24 mouse cellular contexts compared by ENCODE assay signal in the genomic region with DNA sequence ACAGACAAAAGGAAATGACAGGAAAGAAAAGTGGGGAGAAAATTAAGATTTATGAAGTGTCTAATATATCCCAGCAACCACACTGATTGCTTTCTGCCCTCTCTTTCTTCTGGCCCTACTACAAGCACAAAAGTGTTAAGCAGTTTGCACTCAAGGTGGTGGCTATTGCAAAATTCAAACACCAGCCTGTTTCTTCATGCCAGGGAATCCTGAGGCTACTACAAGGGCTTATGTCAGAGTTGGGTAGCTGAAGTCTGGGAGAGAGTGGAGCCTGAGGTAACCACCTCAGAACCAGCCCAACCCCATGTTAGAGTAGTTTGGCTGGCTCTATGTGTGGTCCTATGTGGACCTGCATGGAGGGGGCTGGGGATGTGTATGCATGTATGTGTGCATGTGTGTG. TPM values are rescaled to one million over a fixed set of nuclear protein-coding genes. Genes with fewer than 3 reads are reported as not detected.
DNase-seq lines count a peak whose midpoint lies in the region; ATAC-seq and TF ChIP-seq lines count a peak whose summit lies in the region.
"Had no signal": no experiment of that assay in that cellular context is flagged by ENCODE, and none has a peak within 500 bp of the region (broad histone marks: within the 10 kb centered on the region; RNA-seq: fewer than 3 reads in every experiment).

No protein-coding gene starts in this region.

- TF ChIP-seq POLR2A in olfactory bulb, adult 2 months (IDR thresholded peaks at IDR 0.05; ENCODE audit: insufficient read depth, low read depth, low read length) = no peak

- H3K4me1 ChIP-seq in lung, postnatal 0 days (ENCODE audit: insufficient read depth, low read depth, low read length) = no peaks in the 10 kb centered on the region
- H3K4me1 ChIP-seq in olfactory bulb, adult 2 months (ENCODE audit: control insufficient read depth, insufficient read depth, low read length) = peaks cover 25% of the 10 kb centered on the region
- H3K4me1 ChIP-seq: embryonic facial prominence, embryonic 10.5 days; heart, embryonic 12.5 days had no signal

- ATAC-seq in lung, postnatal 0 days = peak; percentile 80
- ATAC-seq: forebrain, embryonic 14.5 days had no signal

- no peaks in the 10 kb centered on the region for H3K27me3 ChIP-seq in lung, postnatal 0 days (replicated peaks; ENCODE audit: insufficient read depth, low read length)
- H3K27me3 ChIP-seq: heart, embryonic 12.5 days had no signal

- no peaks in the 10 kb centered on the region for H3K36me3 ChIP-seq in lung, postnatal 0 days (ENCODE audit: insufficient read depth, low read length)
- H3K36me3 ChIP-seq: embryonic facial prominence, embryonic 10.5 days; forebrain, embryonic 10.5 days; heart, embryonic 12.5 days; hindbrain, embryonic 10.5 days had no signal

- no peak overlapping the region for H3K4me2 ChIP-seq in lung, postnatal 0 days (replicated peaks; ENCODE audit: low read depth, low read length)
- H3K4me2 ChIP-seq: heart, embryonic 12.5 days; hindbrain, embryonic 14.5 days had no signal

- intact Hi-C loops in gastrocnemius, postnatal 36 days (cut with DNase I) = no loop called here

- TF ChIP-seq EP300 in lung, postnatal 0 days (IDR thresholded peaks at IDR 0.05) = no peak

- no peak overlapping the region for H3K9ac ChIP-seq in lung, postnatal 0 days (replicated peaks; ENCODE audit: low read depth)
- H3K9ac ChIP-seq: heart, embryonic 12.5 days; hindbrain, embryonic 14.5 days had no signal

- H3K4me3 ChIP-seq in layer of hippocampus, adult 2 months = no peak overlapping the region
- no peak overlapping the region for H3K4me3 ChIP-seq in lung, postnatal 0 days (ENCODE audit: low read depth, low read length)
- H3K4me3 ChIP-seq in olfactory bulb, adult 2 months (ENCODE audit: insufficient read depth, low read depth, low read length) = no peak overlapping the region
- H3K4me3 ChIP-seq: embryonic facial prominence, embryonic 10.5 days; forebrain, embryonic 10.5 days; heart, embryonic 12.5 days; hindbrain, embryonic 10.5 days had no signal

- no peaks in the 10 kb centered on the region for H3K9me3 ChIP-seq in lung, postnatal 0 days (ENCODE audit: low read length)
- H3K9me3 ChIP-seq: embryonic facial prominence, embryonic 10.5 days; forebrain, embryonic 10.5 days; heart, embryonic 12.5 days; hindbrain, embryonic 10.5 days had no signal

- no peak for TF ChIP-seq CTCF in layer of hippocampus, adult 2 months (conservative IDR thresholded peaks at IDR 0.05)
- no peak for TF ChIP-seq CTCF in lung, postnatal 0 days (IDR thresholded peaks at IDR 0.05)
- TF ChIP-seq CTCF in olfactory bulb, adult 2 months (IDR thresholded peaks at IDR 0.05; ENCODE audit: insufficient read depth, low read depth, low read length) = no peak

- no peak for DNase-seq in layer of hippocampus, adult 2 months (ENCODE audit: low spot score in 2 of 2)
- DNase-seq in layer of hippocampus, adult 9-11 months = no peak
- peak; percentile 67 for DNase-seq in lung, postnatal 0 days (ENCODE audit: low spot score)
- DNase-seq in lung, postnatal 14 days = no peak
- DNase-seq in fat pad, adult 2 months (ENCODE audit: extremely low read depth, low read depth, low spot score) = peak; percentile 52
- DNase-seq in gastrocnemius, postnatal 36 days = no peak
- DNase-seq: adrenal gland, adult 2 months; adrenal gland, postnatal 25 days; cerebellum, adult 18-20 months; cerebellum, adult 9-11 months; cerebellum, postnatal 36 days; gastrocnemius, postnatal 10 days had no signal

- peak overlapping the region; percentile 98 for H3K27ac ChIP-seq in layer of hippocampus, adult 2 months
- H3K27ac ChIP-seq in lung, postnatal 0 days (ENCODE audit: low read length) = no peak overlapping the region
- peak overlapping the region; percentile 92 for H3K27ac ChIP-seq in olfactory bulb, adult 2 months (ENCODE audit: insufficient read depth, low read depth, low read length)
- H3K27ac ChIP-seq: embryonic facial prominence, embryonic 10.5 days; forebrain, embryonic 10.5 days; hindbrain, embryonic 10.5 days; hindbrain, embryonic 14.5 days had no signal

RNA-seq across cellular contexts. Expression of a gene that starts 23.8 kb away (rescaled TPM):
- not detected for total RNA-seq in layer of hippocampus, adult 2 months (2021)
- polyA plus RNA-seq in lung, postnatal 0 days (2015; fragmentation: Nextera tagmentation; extraction: Ambion mirVana) = not detected in 2 replicates
- not detected in 2 replicates for polyA plus RNA-seq in olfactory bulb, adult 2 months (2012; ENCODE audit: insufficient read depth, insufficient read length, low replicate concordance, missing spikeins)
- total RNA-seq in gastrocnemius, postnatal 36 days (2021) = not detected
- total RNA-seq: adrenal gland, adult 2 months; adrenal gland, postnatal 25 days; gastrocnemius, postnatal 10 days; granulocyte monocyte progenitor cell, adult 5-6 weeks; heart, adult 8-10 months; heart, postnatal 25 days had no signal
- polyA plus RNA-seq: adrenal gland, adult 2 months; embryonic facial prominence, embryonic 10.5 days; embryonic facial prominence, embryonic 14.5 days; forebrain, embryonic 10.5 days; forebrain, embryonic 14.5 days; heart, embryonic 12.5 days; heart, embryonic 16.5 days; hindbrain, embryonic 10.5 days; hindbrain, embryonic 14.5 days had no signal

Comparison
In these comparisons a context has a peak if more than half of its experiments do, and no peak if none do; other contexts are left out.
1. DNase-seq: peak in lung, postnatal 0 days (single experiment) and fat pad, adult 2 months (single experiment); none in layer of hippocampus, adult 2 months (0 of 2), layer of hippocampus, adult 9-11 months (single experiment), lung, postnatal 14 days (single experiment) and gastrocnemius, postnatal 36 days (0 of 2).